Mouse (Mus musculus) limb, embryonic 11.5 days (tissue): ENCODE data around the gene Etnk1. TPM values are rescaled to one million over a fixed set of nuclear protein-coding genes. Genes with fewer than 3 reads are reported as not detected.

ENCODE experiments used
- polyA plus RNA-seq: library from polyadenylated mRNA; unstranded; fragments of >200 nt; fragmentation: Nextera tagmentation; extraction: Ambion mirVana; gene quantifications from 2 replicates; pipeline ENCODE4 v1.2.1, GENCODE M21; 2014

Etnk1 gene
- polyA plus RNA-seq, 1 experiment from 2014 or later = 21.8 TPM

Other genes with a start within 250 kb of the Etnk1 start
- gene St8sia1, start 202.8 kb upstream of the Etnk1 start, polyA plus RNA-seq = 0.67 and 0.75 TPM in 2 replicates
- 29.2 and 29.5 TPM in 2 replicates for gene C2cd5, start 67.1 kb upstream of the Etnk1 start, polyA plus RNA-seq